In the genomic region with DNA sequence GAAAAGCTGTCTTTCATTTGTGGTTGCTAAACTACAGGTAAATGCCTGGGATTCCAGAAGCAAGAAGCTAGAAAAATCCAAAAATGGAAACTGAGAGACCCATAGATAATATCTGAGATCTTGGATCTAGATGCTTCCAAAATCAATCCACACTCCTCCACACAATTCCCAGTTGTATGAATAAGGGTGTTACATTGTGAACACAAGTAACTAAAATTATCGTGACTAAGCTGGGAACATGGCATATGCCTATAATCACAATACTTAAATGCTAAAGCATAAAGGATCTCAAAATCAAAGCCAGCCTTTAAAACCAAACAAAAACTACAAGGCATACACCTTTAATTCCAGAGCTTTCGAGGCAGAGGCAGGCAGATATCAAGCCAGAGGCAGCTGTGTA, we compare ENCODE assay signal across 25 mouse cellular contexts.
"Had no signal": no experiment of that assay in that cellular context is flagged by ENCODE, and none has a peak within 500 bp of the region (broad histone marks: within the 10 kb centered on the region; RNA-seq: fewer than 3 reads in every experiment).

No protein-coding gene starts in this region.

- H3K4me3 ChIP-seq: gastrocnemius, adult 2 months; heart, embryonic 10.5 days; heart, embryonic 12.5 days; hindbrain, embryonic 10.5 days; hindbrain, embryonic 12.5 days; intestine, embryonic 15.5 days; left cerebral cortex, adult 2 months; limb, embryonic 10.5 days; limb, embryonic 12.5 days; liver, embryonic 13.5 days had no signal

- DNase-seq: gastrocnemius, adult 2 months; gastrocnemius, postnatal 10 days; gastrocnemius, postnatal 25 days; heart, adult 18-20 months; heart, postnatal 10 days; heart, postnatal 4 days; kidney, adult 18-20 months; kidney, adult 8-10 months; kidney, postnatal 10 days; kidney, postnatal 25 days; kidney, postnatal 4 days; liver; liver, embryonic 13.5 days had no signal

- ATAC-seq: hindbrain, embryonic 16.5 days; inflammation-experienced regulatory T-cells, adult 6 months; intestine, embryonic 15.5 days; intestine, postnatal 0 days had no signal

- H3K27ac ChIP-seq: gastrocnemius, adult 2 months; heart, embryonic 10.5 days; hindbrain, embryonic 10.5 days; hindbrain, embryonic 12.5 days; hindbrain, embryonic 14.5 days; intestine, embryonic 15.5 days; left cerebral cortex, adult 2 months; limb, embryonic 10.5 days; limb, embryonic 12.5 days; liver, embryonic 13.5 days had no signal
